Mouse (Mus musculus) limb, embryonic 11.5 days (tissue): ENCODE results near the gene D330020A13Rik. TPM values are rescaled to one million over a fixed set of nuclear protein-coding genes. Genes with fewer than 3 reads are reported as not detected.
A peak's percentile ranks its signal among the peaks of the same experiment; 100 is the strongest.

ENCODE experiments used
- ATAC-seq: fragments of 200-750 bp; cut with Nextera tagmentation; 2 replicates; pipeline ENCODE4 v1.8.0; 2017; ENCODE audit warnings: low read depth; ENCODE audit not compliant: insufficient number of reproducible peaks, low FRiP score, low TSS enrichment
- DNase-seq: peaks from one replicate; pipeline ENCODE4 v3.0.0-alpha.2; 2015; ENCODE audit warnings: low spot score
- H3K27ac ChIP-seq: fragments of 300-500 bp; sonication (generic); replicated peaks from 2 replicates; pipeline ENCODE4 v1.5.1; 2014; ENCODE audit warnings: low read depth, mild to moderate bottlenecking, low read length
- H3K27me3 ChIP-seq: fragments of 300-500 bp; sonication (generic); 2 replicates; pipeline ENCODE4 v1.6.1; 2014; ENCODE audit warnings: mild to moderate bottlenecking, low read length, mixed read lengths; ENCODE audit not compliant: control insufficient read depth, insufficient read depth
- H3K36me3 ChIP-seq: fragments of 300-500 bp; sonication (generic); 2 replicates; pipeline ENCODE4 v1.6.1; 2014; ENCODE audit warnings: mild to moderate bottlenecking, low read length, moderate library complexity, mixed read lengths; ENCODE audit not compliant: control insufficient read depth, insufficient read depth
- H3K4me1 ChIP-seq: fragments of 300-500 bp; sonication (generic); 2 replicates; pipeline ENCODE4 v1.6.1; 2014; ENCODE audit warnings: low read length, mixed read lengths; ENCODE audit not compliant: control insufficient read depth, insufficient read depth
- H3K4me2 ChIP-seq: fragments of 300-500 bp; sonication (generic); 2 replicates; pipeline ENCODE4 v1.6.1; 2014; ENCODE audit warnings: low read depth, mild to moderate bottlenecking, moderate library complexity; ENCODE audit not compliant: severe bottlenecking
- H3K4me3 ChIP-seq: fragments of 300-500 bp; sonication (generic); 2 replicates; pipeline ENCODE4 v1.5.1; 2014; ENCODE audit warnings: low read depth, low read length
- H3K9ac ChIP-seq: fragments of 300-500 bp; sonication (generic); 2 replicates; pipeline ENCODE4 v1.6.1; 2014; ENCODE audit warnings: mild to moderate bottlenecking, low read length
- H3K9me3 ChIP-seq: fragments of 300-500 bp; sonication (generic); 2 replicates; pipeline ENCODE4 v1.6.1; 2016; ENCODE audit warnings: low read length; ENCODE audit not compliant: control insufficient read depth
- WGBS: fragments of 180-500 bp; shearing (Covaris S2); extraction: QIAGEN DNeasy Blood & Tissue Kit; methylation state at CpG from one replicate; pipeline ENCODE4 v1.1.7; 2014; 5-methylcytosine and 5-hydroxymethylcytosine counted together
- polyA plus RNA-seq: library from polyadenylated mRNA; unstranded; fragments of >200 nt; fragmentation: Nextera tagmentation; extraction: Ambion mirVana; gene quantifications from 2 replicates; pipeline ENCODE4 v1.2.1, GENCODE M21; 2014

The D330020A13Rik gene
- polyA plus RNA-seq, 1 experiment from 2014 or later, result not detected

- Histone ChIP-seq H3K27me3 (no peaks in the 10 kb centered on the region), H3K9me3 (no peaks in the 10 kb centered on the region), H3K4me1 (no peaks in the 10 kb centered on the region), H3K27ac (no peak overlapping the region), H3K4me2 (peak overlapping the region; percentile 7; the same call in 1 of the 2 replicates), H3K36me3 (no peaks in the 10 kb centered on the region), H3K9ac (no peak overlapping the region), H3K4me3 (no peak overlapping the region)
- 25% methylated on average over 16 of the region's 16 CpGs for WGBS
- peak; percentile 37 for DNase-seq
- ATAC-seq, result no peak
These were observed 8.7 kb downstream of the D330020A13Rik start for GRCm38 (mm10) chr6:120302755-120303316.

- H3K27me3 ChIP-seq, result no peaks in the 10 kb centered on the region
- ATAC-seq (no peak), DNase-seq (no peak)
- H3K4me1 ChIP-seq, result no peaks in the 10 kb centered on the region
- H3K9ac ChIP-seq, result no peak overlapping the region
- no peak overlapping the region for H3K27ac ChIP-seq
- WGBS, result 88% methylated on average over 3 of the region's 3 CpGs
- no peak overlapping the region for H3K4me2 ChIP-seq
- H3K36me3 ChIP-seq, result no peaks in the 10 kb centered on the region
- H3K9me3 ChIP-seq, result no peaks in the 10 kb centered on the region
- H3K4me3 ChIP-seq, result no peak overlapping the region
These were observed 12.9 kb downstream of the D330020A13Rik start for GRCm38 (mm10) chr6:120306859-120307594.

DNA sequence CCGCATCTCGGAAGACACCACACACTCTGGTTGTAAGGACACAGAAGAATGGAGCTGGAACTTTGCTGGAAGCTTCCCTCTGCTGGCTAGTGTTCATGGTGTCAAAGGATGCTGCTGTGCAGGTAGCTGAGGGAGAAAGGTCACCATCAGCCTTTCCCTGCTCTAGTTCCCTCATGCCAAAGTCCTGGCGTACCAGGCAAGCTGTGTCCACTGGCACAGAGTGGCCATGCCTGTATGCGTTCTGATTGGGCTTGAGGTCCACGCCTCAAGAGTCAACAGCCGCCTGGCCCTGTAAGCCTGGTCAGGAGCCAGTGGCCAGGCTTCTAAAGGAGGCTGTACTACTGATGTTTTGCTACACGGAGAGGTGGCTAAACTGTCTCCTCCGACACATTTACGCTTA, 15.2 kb downstream of the D330020A13Rik start:
- WGBS, result 77% methylated on average over 9 of the region's 9 CpGs
- Histone ChIP-seq H3K27me3 (no peaks in the 10 kb centered on the region), H3K9ac (no peak overlapping the region), H3K4me3 (no peak overlapping the region), H3K4me2 (no peak overlapping the region), H3K9me3 (no peaks in the 10 kb centered on the region), H3K4me1 (no peaks in the 10 kb centered on the region), H3K27ac (no peak overlapping the region), H3K36me3 (no peaks in the 10 kb centered on the region)
- ATAC-seq (no peak), DNase-seq (no peak)

DNA sequence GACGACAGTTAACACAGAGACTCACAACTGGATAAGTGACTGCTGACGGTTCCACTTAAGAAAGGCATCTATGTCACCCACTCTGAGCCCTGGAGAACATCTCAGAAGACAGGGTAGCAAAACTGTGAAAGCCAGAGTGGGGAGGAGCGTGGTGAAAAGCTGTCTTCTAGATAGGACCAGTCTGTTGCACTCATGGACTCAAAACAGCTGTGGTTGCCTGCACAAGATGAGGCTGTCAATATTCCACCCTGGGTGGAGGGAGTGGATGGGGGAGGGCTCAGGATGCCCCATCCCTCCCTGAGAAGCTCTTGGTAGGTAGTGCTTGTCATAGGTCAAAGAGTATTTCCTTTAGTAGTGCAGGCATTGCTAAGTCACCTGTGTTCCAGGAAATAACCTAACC, 15.6 kb downstream of the D330020A13Rik start:
- ATAC-seq, result no peak
- Histone ChIP-seq H3K4me3 (no peak overlapping the region), H3K9me3 (no peaks in the 10 kb centered on the region), H3K4me2 (no peak overlapping the region), H3K36me3 (no peaks in the 10 kb centered on the region), H3K27ac (no peak overlapping the region), H3K9ac (no peak overlapping the region), H3K4me1 (no peaks in the 10 kb centered on the region), H3K27me3 (no peaks in the 10 kb centered on the region)
- DNase-seq, result no peak
- WGBS, result 51% methylated on average over 3 of the region's 3 CpGs

- Histone ChIP-seq H3K9ac (no peak overlapping the region), H3K4me2 (no peak overlapping the region), H3K9me3 (no peaks in the 10 kb centered on the region), H3K27me3 (no peaks in the 10 kb centered on the region), H3K36me3 (no peaks in the 10 kb centered on the region), H3K4me3 (no peak overlapping the region), H3K27ac (no peak overlapping the region), H3K4me1 (no peaks in the 10 kb centered on the region)
- no peak for ATAC-seq
- no peak for DNase-seq
- 61% methylated on average over 5 of the region's 5 CpGs for WGBS
These were observed 18.3 kb downstream of the D330020A13Rik start for GRCm38 (mm10) chr6:120312443-120312842.

DNA sequence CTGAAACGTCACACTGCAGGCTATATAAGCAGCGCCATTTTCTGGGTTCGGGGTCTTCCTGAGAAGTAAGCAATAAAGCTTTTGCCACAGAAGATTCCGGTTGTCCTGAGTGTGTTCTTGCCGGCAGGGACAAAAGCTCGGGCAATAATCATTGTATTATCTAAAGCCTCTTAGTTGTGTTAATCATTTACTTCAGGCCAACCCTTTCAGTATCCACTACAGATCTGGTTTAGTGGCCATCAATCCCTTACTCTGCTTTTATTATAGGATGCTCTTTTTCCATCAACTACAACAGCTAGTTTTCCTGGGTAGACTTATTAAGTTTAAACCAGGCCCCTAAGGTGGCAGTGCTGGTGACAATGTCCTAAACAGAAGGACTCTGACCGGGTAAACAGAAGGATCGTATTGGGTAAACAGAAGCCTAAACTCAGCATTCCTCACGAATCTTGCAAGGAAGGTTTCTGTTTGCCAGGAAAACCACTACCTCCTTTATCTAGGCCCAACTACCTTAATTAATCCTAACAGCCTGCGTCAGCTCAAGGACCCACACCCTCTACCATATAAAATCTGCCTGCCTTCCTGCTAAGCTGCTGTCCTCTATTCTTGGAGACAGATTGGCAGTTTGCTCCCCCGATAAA, 24.3 kb downstream of the D330020A13Rik start:
- Histone ChIP-seq H3K36me3 (no peaks in the 10 kb centered on the region), H3K4me2 (no peak overlapping the region), H3K4me1 (no peaks in the 10 kb centered on the region), H3K27ac (no peak overlapping the region), H3K9ac (no peak overlapping the region), H3K9me3 (no peaks in the 10 kb centered on the region), H3K27me3 (no peaks in the 10 kb centered on the region), H3K4me3 (no peak overlapping the region)
- no peak for ATAC-seq
- 77% methylated on average over 11 of the region's 11 CpGs for WGBS
- no peak for DNase-seq

- H3K27me3 ChIP-seq, result no peaks in the 10 kb centered on the region
- no peaks in the 10 kb centered on the region for H3K4me1 ChIP-seq
- no peak overlapping the region for H3K27ac ChIP-seq
- 89% methylated on average over 9 of the region's 9 CpGs for WGBS
- H3K4me2 ChIP-seq, result no peak overlapping the region
- ATAC-seq, result no peak
- H3K9ac ChIP-seq, result no peak overlapping the region
- H3K36me3 ChIP-seq, result no peaks in the 10 kb centered on the region; the same call in 1 of the 2 replicates
- DNase-seq, result no peak
- no peaks in the 10 kb centered on the region for H3K9me3 ChIP-seq
- H3K4me3 ChIP-seq, result no peak overlapping the region
These were observed 25.0 kb downstream of the D330020A13Rik start for GRCm38 (mm10) chr6:120319129-120319528.

DNA sequence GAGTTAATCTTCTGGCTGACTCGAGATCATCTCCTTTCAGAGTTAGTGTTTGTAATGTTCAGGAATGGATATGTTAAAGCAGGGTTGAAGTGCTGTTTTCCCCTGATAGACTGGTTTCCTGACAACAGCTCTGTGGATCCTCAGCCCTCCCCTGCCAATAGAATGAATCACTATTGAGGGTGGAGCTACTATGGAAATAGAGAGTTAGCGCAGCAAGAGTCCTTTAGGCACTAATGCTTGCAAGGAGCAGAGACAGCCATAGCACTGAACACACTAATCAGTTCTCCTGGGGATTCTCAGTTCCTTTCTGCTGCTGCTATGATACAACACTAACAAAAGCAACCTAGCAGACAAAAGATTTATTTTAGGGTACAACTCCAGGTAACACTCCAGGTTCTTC, 26.2 kb downstream of the D330020A13Rik start:
- Histone ChIP-seq H3K4me3 (no peak overlapping the region), H3K9me3 (no peaks in the 10 kb centered on the region), H3K4me2 (no peak overlapping the region), H3K27me3 (no peaks in the 10 kb centered on the region), H3K9ac (no peak overlapping the region), H3K27ac (no peak overlapping the region), H3K36me3 (peaks cover 4% of the 10 kb centered on the region; the same call in 1 of the 2 replicates), H3K4me1 (no peaks in the 10 kb centered on the region)
- whole genome bisulfite sequencing, result 71% methylated on average over 2 of the region's 2 CpGs
- DNase-seq (no peak), ATAC-seq (no peak)
